Mouse (Mus musculus): ENCODE results near the gene Prcc. TPM values are rescaled to one million over a fixed set of nuclear protein-coding genes. Genes with fewer than 3 reads are reported as not detected.
A peak's percentile ranks its signal among the peaks of the same experiment; 100 is the strongest.
"Not testable (repeated sequence)": the region's sequence is repeated elsewhere in the genome, so short reads cannot be mapped to it uniquely, and the experiment has no call there.

Prcc gene
- total RNA-seq, 2 experiments from 2014 or later: 56.0 to 61.0 TPM

DNA sequence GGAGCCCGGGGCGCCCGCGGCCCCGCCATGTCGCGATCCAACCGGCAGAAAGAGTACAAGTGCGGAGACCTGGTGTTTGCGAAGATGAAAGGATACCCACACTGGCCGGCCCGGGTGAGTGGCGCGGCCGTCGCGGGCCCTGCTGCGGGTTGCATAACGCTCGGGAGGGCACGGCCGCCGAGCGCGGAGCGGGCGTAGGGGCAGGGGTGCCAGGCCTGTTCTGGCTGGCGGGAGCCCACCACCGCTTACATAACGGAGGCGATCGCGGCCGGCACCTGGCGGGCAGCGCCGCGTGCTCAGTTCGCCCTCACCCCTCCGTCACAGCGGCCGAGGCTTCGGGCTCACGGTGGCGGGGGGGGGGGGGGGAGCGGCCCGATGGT, 21.2 kb upstream of the Prcc start:
- DNase-seq (ENCODE audit: low spot score in 2 of 2): peak in 1 of 2 experiments; percentile 57

DNA sequence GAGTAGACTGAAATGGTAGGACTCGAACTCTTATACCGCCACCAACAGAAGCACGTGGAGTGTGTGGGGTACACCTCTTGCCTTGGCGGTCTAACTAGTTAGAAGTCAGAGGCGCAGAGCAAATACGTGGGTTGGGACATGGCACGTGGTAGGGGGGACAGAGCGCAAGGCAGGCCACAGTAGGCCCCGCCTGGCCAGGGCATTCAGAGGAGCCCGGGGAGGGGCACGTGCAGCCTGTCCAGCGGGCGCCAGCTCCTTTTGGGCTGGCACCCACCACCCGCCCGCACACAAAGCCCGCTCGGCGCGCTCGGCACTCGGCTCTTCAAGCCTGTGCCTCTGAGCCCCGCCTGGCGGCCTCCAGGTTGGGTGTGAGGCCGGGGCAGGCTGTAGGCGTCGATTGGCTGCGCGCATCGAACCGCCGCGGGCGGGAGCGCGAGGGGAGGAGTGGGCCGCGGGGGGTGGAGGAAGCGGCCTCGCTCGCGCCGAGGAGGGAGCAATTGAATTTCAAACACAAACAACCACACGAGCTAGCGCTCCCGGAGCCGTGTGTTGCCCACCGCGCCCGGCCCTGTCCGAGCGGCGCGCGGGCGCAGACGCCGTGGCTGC, 20.6 kb upstream of the Prcc start, which contains the start of gene Hdgf:
Gene Hdgf (plus strand): TSS at position 442 of the 606 bp plus-strand sequence.
- DNase-seq (ENCODE audit: low spot score in 2 of 2): peak; percentile 92 to 95

DNA sequence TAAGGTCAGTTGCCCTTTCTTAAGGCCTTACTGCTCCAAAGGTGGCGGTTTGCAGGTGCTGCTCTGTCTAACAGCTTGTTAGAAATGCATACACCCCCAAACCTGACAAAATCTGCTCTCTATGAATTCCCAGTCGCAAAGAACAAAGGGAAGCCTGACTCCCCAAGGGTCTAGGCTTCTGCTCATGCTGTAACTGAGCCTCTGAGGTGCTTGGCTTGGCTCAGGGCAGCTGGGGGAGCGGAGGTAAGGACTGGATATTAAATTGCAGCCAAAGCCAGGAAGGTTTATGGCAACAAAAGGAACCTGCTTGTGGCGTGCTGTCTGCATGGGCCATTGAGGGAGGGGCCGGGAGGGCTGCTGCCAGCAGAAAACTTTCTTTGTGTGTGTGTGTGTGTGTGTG, 18.4 kb upstream of the Prcc start:
- no peak for DNase-seq (ENCODE audit: low spot score in 2 of 2)

DNA sequence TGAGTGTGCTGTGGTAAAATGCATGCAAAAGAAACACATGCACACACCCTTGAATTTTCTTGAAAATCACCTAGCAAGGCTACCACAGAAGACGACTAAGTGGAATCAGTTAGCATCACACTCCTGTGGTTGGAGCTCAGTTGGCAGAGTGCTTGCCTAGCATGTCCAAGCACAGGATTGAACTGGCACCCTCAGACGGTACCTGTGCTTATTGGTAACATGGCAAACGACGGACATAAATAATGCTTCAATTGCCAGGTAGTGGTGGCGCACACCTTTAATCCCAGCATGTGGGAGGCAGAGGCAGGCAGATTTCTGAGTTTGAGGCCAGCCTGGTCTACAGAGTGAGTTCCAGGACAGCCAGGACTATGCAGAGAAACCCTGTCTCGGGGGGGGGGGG, 16.6 kb upstream of the Prcc start:
- not testable (repeated sequence) for DNase-seq (ENCODE audit: low spot score in 2 of 2)

DNA sequence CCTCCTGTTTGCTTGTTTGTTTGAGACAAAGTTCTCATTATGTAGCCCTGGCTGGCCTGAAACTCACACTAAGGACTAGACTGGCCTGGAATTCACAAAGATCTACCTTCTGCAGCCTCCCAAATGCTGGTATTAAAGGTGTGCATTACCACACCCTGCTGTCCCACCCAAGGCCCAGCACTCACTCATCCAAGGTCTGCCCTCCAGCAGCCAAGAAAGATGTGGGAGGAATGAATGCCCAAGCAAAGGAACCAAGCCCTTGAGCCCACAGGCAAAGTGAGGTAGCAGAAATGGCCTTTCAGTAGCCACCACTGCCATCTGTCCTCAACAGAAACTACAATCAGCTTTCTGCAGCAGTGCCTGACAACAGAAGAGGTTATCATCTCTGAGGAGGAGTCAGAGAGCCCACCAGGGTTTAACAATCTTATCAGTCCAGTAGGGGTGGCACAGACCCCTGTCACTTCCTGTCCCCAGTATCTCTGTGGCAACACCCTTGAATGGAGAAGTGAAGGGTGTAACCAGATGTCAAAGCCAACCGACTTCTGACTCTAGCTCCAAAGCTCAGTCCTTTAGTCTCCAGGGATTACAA, 15.7 kb upstream of the Prcc start:
- no peak for DNase-seq (ENCODE audit: low spot score in 2 of 2)

DNA sequence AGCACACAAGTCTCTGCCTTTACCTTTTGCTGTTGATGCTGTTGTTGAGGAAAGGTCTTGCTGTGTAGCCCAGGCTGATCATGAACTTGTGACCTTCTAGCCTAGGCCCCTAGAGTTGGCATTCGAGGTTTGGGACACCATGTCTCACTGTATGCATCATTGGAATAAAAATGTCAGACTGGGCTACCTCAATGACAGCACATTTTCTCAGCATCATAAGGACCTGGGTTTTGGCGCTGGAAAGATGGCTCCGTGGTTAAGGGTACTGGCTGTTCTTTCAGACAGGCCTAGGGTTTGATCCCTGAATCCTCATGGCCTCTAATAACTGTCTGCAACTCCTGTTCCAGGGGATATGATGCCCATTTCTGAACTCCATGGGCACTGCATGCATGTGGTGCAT, 14.4 kb upstream of the Prcc start:
- no peak for DNase-seq (ENCODE audit: low spot score in 2 of 2)

DNA sequence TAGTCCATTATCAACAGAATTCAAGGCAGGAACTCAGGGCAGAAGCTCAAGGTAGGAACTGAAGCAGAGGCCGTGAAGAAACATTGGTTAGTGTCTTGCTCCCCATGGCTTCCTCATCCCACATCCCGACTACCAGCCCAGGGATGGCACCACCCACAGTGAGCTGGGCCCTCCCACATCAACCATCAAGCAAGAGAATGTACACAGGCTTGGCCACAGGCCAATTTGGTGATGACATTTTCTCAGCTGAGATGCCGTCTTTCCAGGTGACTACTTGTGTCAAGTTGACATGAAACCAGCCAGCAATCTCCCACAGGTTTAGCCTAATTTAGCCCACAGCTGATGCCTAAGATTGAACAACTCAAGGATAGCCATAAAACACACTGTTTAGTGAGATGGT, 13.9 kb upstream of the Prcc start:
- DNase-seq (ENCODE audit: low spot score in 2 of 2): no peak

DNA sequence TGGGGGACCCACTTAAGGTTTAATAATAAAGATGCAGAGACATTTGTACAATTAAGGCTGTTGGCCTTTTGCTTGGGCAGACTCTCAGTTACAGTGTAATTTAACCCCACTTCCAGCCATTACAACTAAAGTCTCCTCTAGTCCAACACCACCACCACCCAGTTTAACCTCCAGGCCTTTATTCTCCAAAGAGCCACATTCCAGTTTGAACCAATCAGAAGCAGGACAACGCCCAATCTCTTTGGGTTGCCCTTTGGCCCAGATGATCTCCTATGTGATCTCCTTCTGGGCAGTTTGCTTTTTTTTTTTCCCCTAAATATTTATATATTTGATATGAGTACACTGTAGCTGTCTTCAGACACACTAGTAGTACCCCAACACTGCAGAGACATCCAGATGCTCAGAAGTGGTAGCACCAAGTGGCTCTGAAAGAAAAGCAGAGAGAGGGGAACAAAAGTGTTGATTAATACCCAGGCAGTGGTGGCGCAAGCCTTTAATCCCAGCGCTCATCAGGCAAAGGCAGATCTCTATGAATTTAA, 8.0 kb upstream of the Prcc start:
- DNase-seq (ENCODE audit: low spot score in 2 of 2): no peak

DNA sequence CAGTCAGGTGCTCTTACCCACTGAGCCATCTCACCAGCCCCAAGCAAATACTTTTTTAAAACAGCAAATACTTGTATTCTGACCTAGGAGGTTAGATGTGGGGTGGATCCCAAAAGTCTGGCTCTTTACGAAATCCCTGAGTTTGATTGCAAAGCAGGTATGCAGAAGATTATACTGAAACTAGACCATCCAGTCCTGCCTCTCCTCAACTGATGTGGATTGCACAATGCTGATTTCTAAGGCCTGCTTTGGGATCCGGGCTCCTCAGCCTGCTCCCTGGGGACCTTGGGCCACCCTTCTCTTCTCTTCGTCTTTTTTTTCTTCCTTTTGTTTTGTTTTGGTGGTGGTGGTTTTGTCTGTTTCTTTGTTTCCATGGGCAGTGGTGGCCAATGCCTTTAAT, 6.1 kb upstream of the Prcc start:
- DNase-seq (ENCODE audit: low spot score in 2 of 2): no peak

DNA sequence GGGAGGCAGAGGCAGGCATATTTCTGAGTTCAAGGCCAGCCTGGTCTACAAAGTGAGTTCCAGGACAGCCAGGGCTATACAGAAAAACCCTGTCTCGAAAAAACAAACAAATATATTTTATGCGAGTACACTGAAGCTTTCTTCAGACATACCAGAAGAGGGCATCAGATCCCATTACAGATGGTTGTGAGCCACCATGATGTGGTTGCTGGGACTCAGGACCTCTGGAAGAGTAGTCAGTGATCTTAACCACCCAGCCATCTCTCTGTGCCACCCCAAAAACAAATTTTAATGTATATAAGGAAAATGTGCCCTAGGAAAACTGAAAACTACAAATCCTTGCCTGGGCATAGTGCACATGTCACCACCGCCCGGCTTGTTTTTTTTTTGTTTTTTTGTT, 2.0 kb upstream of the Prcc start:
- not testable (repeated sequence) for DNase-seq (ENCODE audit: low spot score in 2 of 2)

DNA sequence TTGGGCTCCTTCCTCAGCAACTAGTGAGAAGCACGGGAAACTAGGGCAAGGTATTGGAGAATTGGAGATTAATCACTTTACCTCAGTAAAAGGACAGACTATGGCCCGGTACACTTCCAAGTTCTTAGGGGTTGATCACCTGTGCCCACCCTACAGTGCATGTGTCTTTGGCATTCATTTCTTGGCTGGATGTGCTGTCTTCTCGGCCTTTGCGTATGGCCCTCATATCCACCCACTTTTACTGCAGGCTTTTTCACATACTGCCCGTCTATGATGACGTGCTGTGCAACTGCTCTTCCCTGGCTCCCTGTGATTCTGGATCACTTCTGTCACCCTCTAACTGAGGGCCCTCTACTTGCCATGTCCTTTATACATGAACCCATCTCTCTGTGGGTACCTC, 1.0 kb upstream of the Prcc start:
- no peak for DNase-seq (ENCODE audit: low spot score in 2 of 2)

DNA sequence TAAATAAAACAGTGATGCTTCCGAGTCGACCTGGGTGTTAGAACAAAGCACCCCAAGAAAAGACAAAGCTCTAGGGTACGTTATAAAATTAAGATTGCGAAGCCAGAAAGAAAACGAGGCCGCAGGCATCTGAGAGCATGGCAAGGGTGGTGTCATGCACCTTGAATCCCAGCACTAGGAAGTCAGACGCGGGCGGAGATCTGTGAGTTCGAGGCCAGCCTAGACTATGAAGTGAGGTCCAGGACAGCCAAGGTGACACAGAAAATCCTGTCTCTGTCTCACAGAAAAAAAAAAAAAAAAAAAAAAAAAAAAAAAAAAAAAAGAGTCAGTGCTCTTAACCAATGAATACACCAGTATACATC, 577 bp upstream of the Prcc start:
- DNase-seq (ENCODE audit: low spot score in 2 of 2): no peak

DNA sequence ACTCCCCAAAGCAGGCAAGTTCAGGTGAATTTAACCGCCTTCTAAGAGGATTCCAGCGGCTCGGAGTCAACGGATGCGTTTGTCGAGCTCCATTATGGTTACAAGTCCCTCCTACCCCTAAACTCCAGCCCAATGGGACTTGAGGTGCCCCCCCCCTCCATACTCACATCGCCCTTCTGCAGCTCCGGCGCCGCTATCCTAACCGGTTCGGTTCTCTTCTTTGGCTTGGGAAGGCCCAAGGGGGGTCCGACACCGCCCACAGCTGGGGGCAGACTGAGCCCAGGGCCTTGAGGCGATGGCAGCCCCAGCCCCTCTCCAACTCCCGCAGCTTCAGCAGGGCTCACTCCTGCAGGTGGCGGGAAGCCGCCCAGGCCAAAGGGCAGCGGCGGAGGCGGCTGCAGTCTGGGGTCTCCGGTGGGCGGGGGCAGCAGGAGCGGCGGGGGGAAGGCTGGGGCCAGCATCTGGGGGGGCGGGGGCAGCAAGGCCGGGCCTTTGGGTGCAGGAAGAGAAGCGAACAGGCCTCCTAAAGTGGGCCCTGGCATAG, 628 bp downstream of the Prcc start:
- DNase-seq (ENCODE audit: low spot score in 2 of 2): peak; percentile 20 to 34

DNA sequence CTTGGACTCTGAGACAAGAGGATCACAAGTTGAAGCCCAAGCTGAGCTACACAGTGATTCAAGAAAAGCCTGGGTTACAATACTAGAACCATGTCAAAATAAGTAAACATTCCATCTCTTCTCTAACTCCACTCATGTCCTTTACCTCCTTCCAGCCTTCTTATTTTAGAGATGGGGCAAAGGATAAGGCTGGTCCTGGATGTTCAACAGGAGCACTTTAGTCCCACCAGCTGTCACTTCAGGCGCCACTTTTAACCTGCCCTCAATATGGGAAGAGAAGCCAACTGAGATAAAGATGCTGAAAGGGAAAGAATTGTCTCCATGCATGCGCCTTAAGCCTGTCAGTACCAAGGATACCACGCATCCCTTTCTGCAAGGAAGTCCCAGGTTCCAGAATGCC, 1.1 kb downstream of the Prcc start:
- no peak for DNase-seq (ENCODE audit: low spot score in 2 of 2)

DNA sequence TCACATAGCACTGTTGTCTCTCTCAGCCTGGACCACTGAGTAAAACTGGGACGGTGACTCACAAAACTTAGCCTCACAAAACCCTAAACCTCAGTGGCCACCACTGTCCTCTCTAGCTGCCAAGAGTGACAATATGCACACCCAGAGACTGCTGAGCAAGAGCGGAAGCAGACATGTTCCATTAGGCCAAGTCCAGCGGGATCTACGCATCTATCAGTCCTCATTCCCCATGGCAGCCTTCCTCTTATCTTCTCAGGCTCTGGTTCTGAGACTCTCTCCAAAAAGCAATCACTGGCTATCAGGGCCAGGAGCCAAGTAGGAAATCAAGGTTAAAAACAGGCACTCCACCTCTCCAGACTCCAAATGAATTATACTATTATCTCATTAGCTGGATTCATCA, 7.7 kb downstream of the Prcc start:
- no peak for DNase-seq (ENCODE audit: low spot score in 2 of 2)

DNA sequence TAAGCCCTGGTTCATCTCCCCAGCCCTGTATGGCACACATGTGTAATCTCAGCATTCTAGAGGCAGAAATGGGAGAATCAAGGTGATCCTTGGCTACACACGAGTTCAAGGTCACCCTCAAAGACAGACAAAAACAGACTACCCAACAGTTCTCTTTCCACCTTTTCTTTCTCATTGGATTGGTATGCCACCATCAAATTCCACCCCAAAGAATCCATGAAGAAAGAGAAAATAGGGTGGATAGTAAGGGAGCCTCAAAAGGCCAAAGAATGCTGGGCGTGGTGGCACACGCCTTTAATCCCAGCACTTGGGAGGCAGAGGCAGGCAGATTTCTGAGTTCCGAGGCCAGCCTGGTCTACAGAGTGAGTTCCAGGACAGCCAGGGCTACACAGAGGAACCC, 21.3 kb downstream of the Prcc start:
- not testable (repeated sequence) for DNase-seq (ENCODE audit: low spot score in 2 of 2)

DNA sequence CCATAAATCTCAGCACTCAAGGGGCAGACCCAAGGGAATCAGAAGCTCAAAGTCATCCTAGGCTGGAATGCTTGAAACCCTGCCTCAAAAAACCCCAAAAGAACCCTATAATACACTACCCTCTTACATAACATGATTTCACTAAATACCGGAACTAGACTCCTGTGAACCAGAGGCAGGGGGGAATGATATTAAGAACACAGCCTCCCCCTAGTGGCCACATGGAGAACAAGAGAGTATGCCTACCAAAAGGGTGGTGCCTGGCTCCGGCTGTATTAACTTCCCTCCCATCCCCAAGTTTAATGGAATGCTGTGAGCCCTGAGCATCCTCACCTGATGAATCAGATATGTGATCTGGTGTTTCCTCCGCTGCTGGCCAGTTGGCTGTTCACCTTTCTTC, 25.6 kb downstream of the Prcc start:
- peak; percentile 58 to 91 for DNase-seq (ENCODE audit: low spot score in 2 of 2)

DNA sequence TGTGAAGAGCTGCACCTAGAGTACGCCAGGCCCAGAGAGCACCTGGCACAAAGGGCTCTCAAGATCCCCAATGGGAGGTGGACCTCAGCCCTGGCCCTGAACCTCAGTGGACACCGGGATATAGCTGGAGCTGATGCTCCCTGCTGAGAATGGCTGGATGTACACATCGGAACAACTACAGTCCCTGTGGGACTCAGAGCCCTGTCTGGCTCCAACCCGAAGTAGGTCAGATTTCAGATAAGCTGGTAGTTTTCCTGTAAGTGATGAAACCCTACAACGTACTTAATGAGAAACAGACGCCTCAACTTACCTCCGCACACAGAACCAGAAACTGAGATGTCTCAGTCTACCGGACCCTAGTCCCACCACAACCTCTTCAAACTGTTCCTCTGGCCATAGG, 27.7 kb downstream of the Prcc start:
- DNase-seq (ENCODE audit: low spot score in 2 of 2): no peak

DNA sequence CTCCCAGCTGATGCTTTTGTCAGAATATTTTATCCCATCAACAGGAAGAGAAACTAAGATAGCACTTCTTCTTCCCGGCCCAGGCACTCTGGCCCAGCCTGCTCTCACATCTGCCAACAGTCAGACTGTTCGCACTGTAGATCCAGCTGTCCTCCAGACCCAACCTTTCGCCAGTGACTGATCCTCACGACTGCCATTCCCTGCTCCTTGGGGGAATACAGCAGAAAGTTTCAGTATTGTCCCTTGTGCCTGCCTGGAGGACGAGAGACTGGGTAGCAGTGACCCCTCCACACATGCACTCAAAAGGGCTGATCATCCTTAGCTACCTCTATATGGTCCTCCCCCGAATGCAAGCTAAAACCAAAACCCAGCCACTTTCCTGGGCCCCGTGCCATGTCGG, 29.5 kb downstream of the Prcc start:
- DNase-seq (ENCODE audit: low spot score in 2 of 2): no peak

DNA sequence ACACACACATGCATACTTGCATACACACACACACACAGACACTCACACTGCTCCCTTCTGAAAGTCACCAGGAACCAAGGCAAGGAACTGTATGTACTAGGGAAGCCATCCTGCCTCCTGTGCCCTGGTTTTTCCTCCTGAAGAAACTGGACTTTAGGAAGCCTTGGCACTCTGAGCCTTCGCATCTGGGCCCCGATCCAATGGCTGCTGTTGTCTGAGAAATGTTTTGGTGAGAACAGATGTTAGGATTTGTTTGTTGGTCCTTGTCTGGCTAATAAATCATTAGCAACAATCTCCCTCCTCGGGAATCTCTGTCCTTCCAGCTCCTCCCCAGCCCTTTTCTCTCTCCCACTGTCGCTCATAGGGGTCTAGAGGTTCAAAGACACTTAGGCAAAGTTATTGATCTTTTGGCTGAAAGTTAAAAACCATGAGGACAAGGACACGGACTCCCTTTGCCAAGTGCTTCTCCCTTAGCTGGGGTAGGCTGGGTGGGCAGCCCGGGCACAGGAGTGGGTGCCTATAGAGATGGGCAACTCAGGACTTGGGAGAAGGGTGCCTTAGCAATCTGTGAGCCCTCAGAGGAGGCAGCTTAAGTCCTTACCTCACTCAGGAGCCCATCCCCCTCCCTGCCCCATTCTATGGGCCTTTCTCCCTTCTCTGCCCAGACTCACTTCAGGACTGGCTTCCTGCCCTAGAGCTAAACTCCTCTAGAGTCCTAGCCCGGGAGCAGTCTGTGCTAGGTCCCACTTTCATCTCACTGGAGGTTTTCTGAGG, 30.4 kb downstream of the Prcc start:
- no peak for DNase-seq (ENCODE audit: low spot score in 2 of 2)

DNA sequence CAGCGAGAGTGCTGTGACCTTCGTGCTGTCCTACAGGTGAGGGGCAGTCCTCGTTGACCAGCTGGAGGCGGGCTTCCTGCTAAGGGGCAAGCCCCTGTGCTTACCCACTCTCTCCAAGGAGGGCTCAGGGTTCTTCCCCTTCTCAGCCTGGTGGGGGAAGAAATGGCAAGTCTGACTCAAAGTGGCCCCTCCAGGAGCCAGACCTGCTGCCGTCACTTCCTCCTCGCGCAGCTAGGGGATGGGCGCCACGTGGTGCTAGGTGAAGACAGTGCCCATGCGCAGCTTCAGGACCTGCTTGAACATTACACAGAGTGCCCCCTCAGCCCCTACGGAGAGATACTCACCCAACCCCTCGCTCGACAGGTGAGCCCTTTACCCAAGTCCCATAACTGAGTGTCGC, 36.3 kb downstream of the Prcc start:
- no peak for DNase-seq (ENCODE audit: low spot score in 2 of 2)

DNA sequence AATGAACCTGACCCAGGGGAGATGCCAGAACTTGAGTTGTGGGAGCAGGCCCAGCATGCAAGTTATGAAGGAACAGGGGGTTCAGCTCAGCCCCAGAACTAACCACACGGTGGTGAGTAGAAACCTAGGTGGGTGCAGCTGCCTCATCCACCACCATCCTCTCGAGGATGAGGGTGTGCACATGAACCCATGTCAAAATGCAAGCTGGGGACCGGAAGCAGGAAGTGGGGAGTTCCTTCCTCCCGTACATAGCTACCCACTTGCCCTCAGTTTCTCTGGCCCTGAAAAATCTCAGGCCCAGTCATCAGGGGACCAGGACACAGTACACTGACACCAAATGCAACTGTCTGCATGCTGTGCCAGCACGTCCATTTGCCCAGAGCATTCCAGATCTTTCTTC, 37.7 kb downstream of the Prcc start:
- DNase-seq (ENCODE audit: low spot score in 2 of 2): no peak
